Mouse (Mus musculus) liver, embryonic 14.5 days (tissue): ENCODE measurements at regions not wholly inside any gene's neighbourhood (a gene's known extent, or its start where the extent isn't known, plus 50 kb on each side); places are given as distances from the start of the nearest gene placed in this dataset.

ENCODE experiments used
- ATAC-seq: fragments of 200-750 bp; cut with Nextera tagmentation; 2 replicates; pipeline ENCODE4 v1.8.0; 2017; ENCODE audit warnings: moderate number of reproducible peaks, mild to moderate bottlenecking, moderate library complexity; ENCODE audit not compliant: insufficient read depth
- DNase-seq, 3 experiments: peaks; one replicate each; pipeline ENCODE4 v3.0.0-alpha.2; 2012 to 2013; ENCODE audit warnings: low read depth in 3 of 3, low spot score in 3 of 3
- H3K27ac ChIP-seq: fragments of 300-500 bp; sonication (generic); 2 replicates; pipeline ENCODE4 v1.5.1; 2014; ENCODE audit warnings: moderate library complexity, mild to moderate bottlenecking, control low read depth, inconsistent platforms
- H3K27me3 ChIP-seq: fragments of 300-500 bp; sonication (generic); 2 replicates; pipeline ENCODE4 v1.6.1; 2014; ENCODE audit warnings: mild to moderate bottlenecking, low read length, moderate library complexity; ENCODE audit not compliant: control insufficient read depth, insufficient read depth
- H3K36me3 ChIP-seq: fragments of 300-500 bp; sonication (generic); replicated peaks from 2 replicates; pipeline ENCODE4 v1.6.1; 2014; ENCODE audit warnings: low read depth; ENCODE audit not compliant: control insufficient read depth, insufficient read depth
- H3K4me1 ChIP-seq, 2 experiments: fragments of 200-500 bp in 1 of 2; fragments of 300-500 bp in 1 of 2; sonication (generic) in 1 of 2; replicated peaks; 2 replicates each; pipeline ENCODE4 v1.6.1; 2012 to 2014; ENCODE audit warnings: antibody characterized with exemption in 1 of 2, inconsistent platforms in 1 of 2, low read length in 1 of 2; ENCODE audit not compliant: control insufficient read depth in 2 of 2, insufficient read depth in 2 of 2
- H3K4me2 ChIP-seq: fragments of 300-500 bp; sonication (generic); 2 replicates; pipeline ENCODE4 v1.6.1; 2014; ENCODE audit warnings: low read depth, mild to moderate bottlenecking, control low read depth, moderate library complexity
- H3K4me3 ChIP-seq, 2 experiments: fragments of 200-500 bp in 1 of 2; fragments of 300-500 bp in 1 of 2; sonication (generic) in 1 of 2; 2 replicates each; pipeline ENCODE4 v1.5.1; 2012 to 2014; ENCODE audit warnings: low read depth in 2 of 2, low read length in 2 of 2, mild to moderate bottlenecking in 2 of 2, control low read depth in 1 of 2, inconsistent platforms in 1 of 2, moderate library complexity in 1 of 2; ENCODE audit not compliant: insufficient read depth in 1 of 2
- H3K9ac ChIP-seq: fragments of 300-500 bp; sonication (generic); replicated peaks from 2 replicates; pipeline ENCODE4 v1.6.1; 2014; ENCODE audit warnings: mild to moderate bottlenecking, control low read depth, moderate library complexity
- H3K9me3 ChIP-seq: fragments of 300-500 bp; sonication (generic); 2 replicates; pipeline ENCODE4 v1.6.1; 2016; ENCODE audit warnings: low read length, mixed read lengths; ENCODE audit not compliant: control insufficient read depth
- CTCF ChIP-seq: IDR thresholded peaks from 2 replicates; pipeline ENCODE4 v1.5.1; 2016; ENCODE audit warnings: antibody characterized with exemption, low read depth, control low read depth
- EP300 ChIP-seq: IDR thresholded peaks from 2 replicates; pipeline ENCODE4 v1.6.1; 2016; ENCODE audit warnings: antibody characterized with exemption, low read depth
- WGBS: fragments of 180-500 bp; shearing (Covaris S2); extraction: QIAGEN DNeasy Blood & Tissue Kit; methylation state at CpG from one replicate; pipeline ENCODE4 v1.1.7; 2014; ENCODE audit not compliant: insufficient replicate concordance; 5-methylcytosine and 5-hydroxymethylcytosine counted together

GRCm38 (mm10) chr9:48044826-48045225, 117.0 kb upstream of the Nxpe4 start:
- ATAC-seq (no peak), DNase-seq (no peak)
- no peaks in the 10 kb centered on the region for H3K27me3 ChIP-seq
- no peak overlapping the region for H3K9ac ChIP-seq
- no peak overlapping the region for H3K4me2 ChIP-seq
- no peak overlapping the region for H3K27ac ChIP-seq
- no peaks in the 10 kb centered on the region for H3K9me3 ChIP-seq
- no peaks in the 10 kb centered on the region for H3K4me1 ChIP-seq
- no peaks in the 10 kb centered on the region for H3K36me3 ChIP-seq
- no peak overlapping the region for H3K4me3 ChIP-seq
- no peak for TF ChIP-seq CTCF

- Histone ChIP-seq H3K9ac (no peak overlapping the region), H3K4me2 (no peak overlapping the region), H3K36me3 (no peaks in the 10 kb centered on the region), H3K27ac (no peak overlapping the region), H3K27me3 (no peaks in the 10 kb centered on the region), H3K9me3 (no peaks in the 10 kb centered on the region), H3K4me3 (no peak overlapping the region), H3K4me1 (no peaks in the 10 kb centered on the region)
- DNase-seq, result no peak
- no peak for ATAC-seq
- 70% methylated on average over 4 of the region's 4 CpGs for WGBS
- TF ChIP-seq EP300 (no peak), CTCF (no peak)
These were observed 114.0 kb upstream of the Nxpe4 start for GRCm38 (mm10) chr9:48047846-48048245.

- DNase-seq (no peak), ATAC-seq (no peak)
- Histone ChIP-seq H3K4me2 (no peak overlapping the region), H3K9me3 (no peaks in the 10 kb centered on the region), H3K27me3 (no peaks in the 10 kb centered on the region), H3K27ac (no peak overlapping the region), H3K9ac (no peak overlapping the region), H3K4me1 (no peaks in the 10 kb centered on the region), H3K4me3 (no peak overlapping the region), H3K36me3 (no peaks in the 10 kb centered on the region)
- no peak for TF ChIP-seq EP300
- 65% methylated on average over 4 of the region's 4 CpGs for WGBS
These were observed 108.2 kb upstream of the Nxpe4 start for GRCm38 (mm10) chr9:48053580-48053979.

GRCm38 (mm10) chr9:48055246-48055645, 106.6 kb upstream of the Nxpe4 start:
- DNase-seq (no peak), ATAC-seq (no peak)
- H3K27me3 ChIP-seq, result no peaks in the 10 kb centered on the region
- WGBS, result 67% methylated on average over 10 of the region's 10 CpGs
- no peaks in the 10 kb centered on the region for H3K36me3 ChIP-seq
- H3K27ac ChIP-seq, result no peak overlapping the region
- H3K9me3 ChIP-seq, result no peaks in the 10 kb centered on the region
- H3K9ac ChIP-seq, result no peak overlapping the region
- no peak overlapping the region for H3K4me2 ChIP-seq
- TF ChIP-seq CTCF (no peak), EP300 (no peak)
- no peak overlapping the region for H3K4me3 ChIP-seq
- H3K4me1 ChIP-seq, result no peaks in the 10 kb centered on the region

- Histone ChIP-seq H3K27me3 (no peaks in the 10 kb centered on the region), H3K9ac (no peak overlapping the region), H3K27ac (no peak overlapping the region), H3K9me3 (no peaks in the 10 kb centered on the region), H3K4me3 (no peak overlapping the region), H3K36me3 (no peaks in the 10 kb centered on the region), H3K4me2 (no peak overlapping the region), H3K4me1 (no peaks in the 10 kb centered on the region)
- WGBS, result 69% methylated on average over 8 of the region's 8 CpGs
- DNase-seq (no peak), ATAC-seq (no peak)
- no peak for TF ChIP-seq EP300
These were observed 103.2 kb upstream of the Nxpe4 start for GRCm38 (mm10) chr9:48058599-48058998.

- no peak for DNase-seq
- Histone ChIP-seq H3K36me3 (no peaks in the 10 kb centered on the region), H3K9me3 (no peaks in the 10 kb centered on the region), H3K27me3 (no peaks in the 10 kb centered on the region), H3K27ac (no peak overlapping the region), H3K9ac (no peak overlapping the region), H3K4me2 (no peak overlapping the region), H3K4me1 (no peaks in the 10 kb centered on the region), H3K4me3 (no peak overlapping the region)
- TF ChIP-seq EP300 (no peak), CTCF (no peak)
- ATAC-seq, result no peak
- WGBS, result 77% methylated on average over 10 of the region's 10 CpGs
These were observed 102.2 kb upstream of the Nxpe4 start for GRCm38 (mm10) chr9:48059549-48060165.
